Mouse (Mus musculus): ENCODE data around the gene Gadd45b.

- TF ChIP-seq CTCF (IDR thresholded peaks at IDR 0.05; ENCODE audit: low read depth): no peak
- TF ChIP-seq EP300 (IDR thresholded peaks at IDR 0.05; ENCODE audit: low read depth): no peak
Observed at GRCm38 (mm10) chr10:80972071-80972987, 42.5 kb downstream of the Gadd45b start.
